Mouse (Mus musculus) left cerebral cortex, postnatal 10 days (tissue): ENCODE measurements around the gene Csnk1g1. TPM values are rescaled to one million over a fixed set of nuclear protein-coding genes. Genes with fewer than 3 reads are reported as not detected.

ENCODE experiments used
- DNase-seq, 2 experiments: peaks; one replicate each; pipeline ENCODE4 v3.0.0; 2021 to 2022; ENCODE audit warnings: low spot score in 2 of 2, mixed read lengths in 1 of 2; ENCODE audit errors: extremely low spot score in 1 of 2
- intact Hi-C: fragments of 180-260 bp; cut with DNase I; formaldehyde crosslinking; loops from one replicate; pipeline ENCODE4 v1.15.1; 2025
- total RNA-seq, 2 experiments: library from RNA; stranded (reverse); gene quantifications; 2 replicates each; pipeline ENCODE4 v1.2.3; 2021

The Csnk1g1 gene
- total RNA-seq, 2 experiments from 2014 or later = 45.9 to 56.4 TPM

GRCm38 (mm10) chr9:66060986-66061385 lies 152.3 kb downstream of the Csnk1g1 start:
- intact Hi-C loops = no loop called here
- no peak for DNase-seq

- intact Hi-C loops = no loop called here
- DNase-seq = no peak
Observed at GRCm38 (mm10) chr9:66061656-66062055, 152.9 kb downstream of the Csnk1g1 start.

GRCm38 (mm10) chr9:66063446-66063845 lies 154.7 kb downstream of the Csnk1g1 start:
- intact Hi-C loops = no loop called here
- DNase-seq = no peak

GRCm38 (mm10) chr9:66064316-66064715 lies 155.6 kb downstream of the Csnk1g1 start:
- intact Hi-C loops = no loop called here
- DNase-seq = no peak

GRCm38 (mm10) chr9:66066791-66067190 lies 158.1 kb downstream of the Csnk1g1 start:
- intact Hi-C loops = loop anchor here (5.0 kb wide), 1 partner anchor 56 kb away; no protein-coding TSS in a partner anchor
- no peak for DNase-seq

- DNase-seq = peak in 1 of 2 experiments; percentile 77
- intact Hi-C loops = loop anchor here (5.0 kb wide), 1 partner anchor 55 kb away; no protein-coding TSS in a partner anchor
Observed at GRCm38 (mm10) chr9:66067542-66067941, 158.8 kb downstream of the Csnk1g1 start.

- intact Hi-C loops = loop anchor here (5.0 kb wide), 1 partner anchor 54 kb away; no protein-coding TSS in a partner anchor
Observed at GRCm38 (mm10) chr9:66068056-66068455, 159.3 kb downstream of the Csnk1g1 start.

GRCm38 (mm10) chr9:66068971-66069391 lies 160.3 kb downstream of the Csnk1g1 start:
- intact Hi-C loops = loop anchor here (5.0 kb wide), 1 partner anchor 53 kb away; no protein-coding TSS in a partner anchor
- DNase-seq = peak in 1 of 2 experiments; percentile 70

More at GRCm38 (mm10) chr9:66068056-66068455, 159.3 kb downstream of the Csnk1g1 start:
- no peak for DNase-seq

- intact Hi-C loops = loop anchor here (5.0 kb wide), 1 partner anchor 53 kb away; no protein-coding TSS in a partner anchor
- DNase-seq = peak; percentile 41 to 87
Observed at GRCm38 (mm10) chr9:66069583-66069982, 160.9 kb downstream of the Csnk1g1 start, which contains the start of gene Snx22. Snx22 (minus strand) TSS chr9:66069719.

- no peak for DNase-seq
- intact Hi-C loops = no loop called here
Observed at GRCm38 (mm10) chr9:66070151-66070550, 161.4 kb downstream of the Csnk1g1 start.

- intact Hi-C loops = no loop called here
- DNase-seq = no peak
Observed at GRCm38 (mm10) chr9:66072754-66073153, 164.0 kb downstream of the Csnk1g1 start.

GRCm38 (mm10) chr9:66078072-66078471 lies 169.3 kb downstream of the Csnk1g1 start:
- DNase-seq = no peak
- intact Hi-C loops = no loop called here

- DNase-seq = peak; percentile 44 to 59
- intact Hi-C loops = no loop called here
Observed at GRCm38 (mm10) chr9:66078493-66078892, 169.8 kb downstream of the Csnk1g1 start.

GRCm38 (mm10) chr9:66080804-66081459 lies 172.2 kb downstream of the Csnk1g1 start:
- DNase-seq = no peak
- intact Hi-C loops = no loop called here

GRCm38 (mm10) chr9:66081999-66082398 lies 173.3 kb downstream of the Csnk1g1 start:
- DNase-seq = no peak
- intact Hi-C loops = no loop called here

GRCm38 (mm10) chr9:66084171-66084570 lies 175.4 kb downstream of the Csnk1g1 start:
- intact Hi-C loops = no loop called here
- DNase-seq = no peak

- no peak for DNase-seq
Observed at GRCm38 (mm10) chr9:66087062-66087461, 178.3 kb downstream of the Csnk1g1 start.

GRCm38 (mm10) chr9:66088411-66088810 lies 179.7 kb downstream of the Csnk1g1 start:
- peak; percentile 39 to 75 for DNase-seq
- intact Hi-C loops = no loop called here

More at GRCm38 (mm10) chr9:66087062-66087461, 178.3 kb downstream of the Csnk1g1 start:
- intact Hi-C loops = no loop called here

GRCm38 (mm10) chr9:66090593-66091244 lies 182.0 kb downstream of the Csnk1g1 start:
- intact Hi-C loops = no loop called here

More at GRCm38 (mm10) chr9:66090593-66091244, 182.0 kb downstream of the Csnk1g1 start:
- DNase-seq = peak in 1 of 2 experiments; percentile 49
